Mouse (Mus musculus): ENCODE measurements around the gene Nfkbie.
A peak's percentile ranks its signal among the peaks of the same experiment; 100 is the strongest.

DNA sequence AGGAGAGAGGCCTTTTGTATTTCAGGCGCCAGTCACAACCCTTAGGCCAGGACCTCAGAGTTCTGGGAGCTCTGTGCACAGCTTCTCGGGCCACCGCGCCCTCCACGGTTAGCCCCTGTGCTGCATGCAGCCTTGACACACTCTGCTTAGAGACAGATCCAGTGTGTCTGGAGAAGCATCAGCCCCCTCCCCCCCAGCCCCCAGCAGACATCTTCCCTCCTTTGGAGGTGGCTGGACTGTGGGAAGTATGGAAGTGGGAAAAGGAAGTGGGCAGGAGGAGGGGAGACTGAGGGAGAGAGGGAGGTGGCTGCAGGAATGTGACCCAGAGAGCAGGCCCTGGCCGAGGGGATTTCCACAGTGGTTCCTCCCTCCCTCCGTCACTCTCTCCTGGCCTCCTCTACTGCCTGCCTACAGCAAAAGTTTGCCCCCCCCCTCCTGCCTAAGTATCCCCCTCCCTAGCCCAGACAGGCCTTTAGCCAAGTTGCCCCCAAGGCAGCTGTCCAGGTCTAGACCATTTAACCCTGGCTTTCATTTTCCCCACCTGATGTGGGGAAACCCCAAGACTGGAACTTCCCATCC is 1.8 kb downstream of the Nfkbie start:
- TF ChIP-seq POLR2A (IDR thresholded peaks at IDR 0.05; ENCODE audit: low read depth, low read length) (peak; percentile 51), EP300 (IDR thresholded peaks at IDR 0.05; ENCODE audit: low read length) (peak; percentile 43), RCOR1 (conservative IDR thresholded peaks at IDR 0.05; ENCODE audit: low read depth, low read length) (no peak), GABPA (IDR thresholded peaks at IDR 0.05; ENCODE audit: insufficient replicate concordance, low read depth, low read length) (no peak), TCF12 (IDR thresholded peaks at IDR 0.05; ENCODE audit: low read depth, low read length) (no peak; the same call in 1 of the 2 replicates)

All from CH12.LX (cell line).